Mouse (Mus musculus) cerebellum, postnatal 4 days (tissue): ENCODE measurements around the gene Pkp4.
"Not testable (repeated sequence)": the region's sequence is repeated elsewhere in the genome, so short reads cannot be mapped to it uniquely, and the experiment has no call there.

ENCODE experiments used
- DNase-seq, 2 experiments: peaks; one replicate each; pipeline ENCODE4 v3.0.0; 2022; ENCODE audit warnings: low spot score in 2 of 2, mixed read lengths in 1 of 2

The Pkp4 gene

GRCm38 (mm10) chr2:59339776-59340539 lies 179.3 kb downstream of the Pkp4 start:
- DNase-seq, result no peak

DNA sequence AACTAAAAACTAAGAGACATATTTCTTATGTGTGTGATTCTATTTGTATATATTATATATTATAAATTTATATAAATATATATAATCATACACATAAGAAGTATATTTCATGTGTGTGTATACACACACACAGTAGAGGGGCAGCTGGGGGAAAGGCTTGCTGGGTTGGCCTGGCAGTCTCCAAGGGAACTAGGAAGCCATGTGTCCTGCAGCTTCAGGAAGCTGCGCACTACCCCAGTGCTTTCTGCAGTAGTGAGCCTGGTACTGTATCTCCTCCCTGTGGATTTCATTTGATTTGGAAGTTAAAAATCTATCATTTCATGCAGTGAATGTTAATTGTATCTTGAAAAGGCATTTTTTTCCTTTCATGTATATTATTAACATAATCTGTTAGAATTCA lies 180.2 kb downstream of the Pkp4 start:
- DNase-seq, result no peak

DNA sequence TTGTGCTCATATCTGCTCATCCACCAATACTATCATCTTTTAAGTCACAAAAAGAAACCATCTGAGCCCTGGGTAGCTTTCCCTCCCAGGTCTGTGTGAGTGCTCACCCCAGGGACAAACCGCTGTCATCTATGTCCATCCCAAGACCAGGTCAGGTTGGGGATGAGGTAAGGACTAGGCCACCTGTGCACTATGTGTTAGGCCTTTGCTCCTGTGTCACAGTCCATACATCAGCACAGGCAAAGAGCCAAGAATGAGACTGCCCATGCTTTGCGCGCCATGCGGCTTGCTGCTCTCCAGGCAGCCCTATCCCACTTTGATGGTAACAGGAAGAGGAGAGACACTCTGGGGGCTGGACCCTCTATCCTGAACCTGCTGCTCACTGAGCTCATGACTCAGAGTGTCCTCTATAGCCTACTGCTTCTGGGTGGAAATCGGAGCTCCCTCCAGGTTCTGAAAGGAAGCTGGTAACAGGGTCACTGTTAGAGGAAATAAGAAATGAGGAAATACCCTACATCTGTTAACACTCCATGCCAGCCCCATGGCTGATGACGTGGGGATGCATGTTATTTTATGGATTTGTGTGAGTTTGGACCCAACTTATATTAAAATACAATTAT lies 182.1 kb downstream of the Pkp4 start:
- no peak for DNase-seq

- DNase-seq, result no peak
Measured at GRCm38 (mm10) chr2:59343834-59344233, 183.2 kb downstream of the Pkp4 start.

DNA sequence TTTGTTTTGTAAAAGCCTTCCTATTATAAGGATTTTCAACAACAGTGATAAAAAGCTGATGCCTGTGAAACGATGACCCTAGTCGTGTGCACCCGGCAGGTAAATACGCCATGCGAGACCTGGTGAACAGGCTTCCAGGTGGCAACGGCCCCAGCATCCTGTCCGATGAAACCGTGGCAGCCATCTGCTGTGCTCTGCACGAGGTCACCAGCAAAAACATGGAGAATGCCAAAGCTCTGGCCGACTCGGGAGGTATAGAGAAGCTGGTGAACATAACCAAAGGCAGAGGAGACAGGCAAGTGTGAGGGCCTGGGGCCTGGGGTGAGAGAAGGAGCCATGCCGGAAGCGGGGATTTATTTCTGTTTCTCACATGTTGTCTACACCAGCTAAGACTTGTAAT lies 184.0 kb downstream of the Pkp4 start:
- no peak for DNase-seq

GRCm38 (mm10) chr2:59345141-59345839 lies 184.6 kb downstream of the Pkp4 start:
- DNase-seq, result no peak

- no peak for DNase-seq
Measured at GRCm38 (mm10) chr2:59346443-59346842, 185.8 kb downstream of the Pkp4 start.

- no peak for DNase-seq
Measured at GRCm38 (mm10) chr2:59348585-59348984, 187.9 kb downstream of the Pkp4 start.

- no peak for DNase-seq
Measured at GRCm38 (mm10) chr2:59350094-59350493, 189.4 kb downstream of the Pkp4 start.

DNA sequence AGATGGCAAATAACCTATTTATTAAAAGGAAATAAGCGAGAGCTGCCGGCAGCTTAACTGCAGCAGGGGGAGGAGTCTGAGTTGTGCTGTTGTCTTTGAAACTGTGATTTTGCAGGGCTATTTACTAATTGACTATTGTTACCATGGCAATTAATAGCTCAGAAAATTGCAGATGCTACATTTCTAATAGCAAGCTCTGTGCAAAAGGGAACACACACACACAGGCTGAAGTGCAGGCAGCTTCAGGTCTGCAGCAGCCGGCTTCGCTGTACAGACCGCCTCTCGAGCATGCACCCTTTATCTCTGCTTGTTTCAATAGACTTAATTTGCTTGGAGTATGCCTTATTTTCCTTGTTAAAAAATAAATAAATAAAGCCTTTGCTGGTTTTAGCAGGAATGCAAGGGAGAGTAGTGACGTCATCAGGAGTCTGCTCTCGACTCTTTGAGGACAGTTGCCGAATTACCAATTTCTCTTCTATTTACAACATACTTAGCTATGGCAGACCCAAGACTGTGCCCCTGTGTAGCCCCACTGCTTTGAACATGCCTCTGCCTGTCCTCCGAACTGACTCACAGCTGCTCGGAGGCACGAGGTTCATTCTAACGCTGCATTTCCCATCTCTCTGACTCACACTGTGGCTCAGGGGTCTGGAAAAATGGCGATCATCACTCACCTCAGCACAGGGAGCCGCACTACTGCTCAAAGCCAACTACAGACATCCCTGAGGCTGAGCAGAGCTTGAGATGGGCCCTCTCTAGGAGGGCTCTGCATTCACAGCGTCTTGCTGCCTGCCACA lies 190.9 kb downstream of the Pkp4 start:
- DNase-seq, result no peak

DNA sequence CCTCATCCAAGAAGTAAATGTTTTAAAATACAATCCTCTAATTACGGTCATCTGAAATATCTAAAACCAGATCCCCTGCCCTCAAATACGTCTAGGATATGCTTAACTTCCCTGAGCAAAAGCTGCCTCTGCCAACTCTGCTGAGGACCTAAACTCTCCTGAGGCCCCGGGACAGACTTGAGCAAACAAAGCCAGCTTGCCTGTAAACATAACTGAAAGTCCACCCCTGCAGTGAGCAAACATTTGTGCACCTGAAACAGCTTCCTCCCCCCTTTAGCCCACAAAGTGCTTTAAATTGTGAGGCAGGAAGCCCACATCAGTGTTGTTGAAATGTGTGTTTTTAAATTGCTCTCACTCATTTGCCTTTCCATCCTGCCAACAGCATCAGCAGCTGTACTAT lies 193.2 kb downstream of the Pkp4 start:
- DNase-seq, result no peak

DNA sequence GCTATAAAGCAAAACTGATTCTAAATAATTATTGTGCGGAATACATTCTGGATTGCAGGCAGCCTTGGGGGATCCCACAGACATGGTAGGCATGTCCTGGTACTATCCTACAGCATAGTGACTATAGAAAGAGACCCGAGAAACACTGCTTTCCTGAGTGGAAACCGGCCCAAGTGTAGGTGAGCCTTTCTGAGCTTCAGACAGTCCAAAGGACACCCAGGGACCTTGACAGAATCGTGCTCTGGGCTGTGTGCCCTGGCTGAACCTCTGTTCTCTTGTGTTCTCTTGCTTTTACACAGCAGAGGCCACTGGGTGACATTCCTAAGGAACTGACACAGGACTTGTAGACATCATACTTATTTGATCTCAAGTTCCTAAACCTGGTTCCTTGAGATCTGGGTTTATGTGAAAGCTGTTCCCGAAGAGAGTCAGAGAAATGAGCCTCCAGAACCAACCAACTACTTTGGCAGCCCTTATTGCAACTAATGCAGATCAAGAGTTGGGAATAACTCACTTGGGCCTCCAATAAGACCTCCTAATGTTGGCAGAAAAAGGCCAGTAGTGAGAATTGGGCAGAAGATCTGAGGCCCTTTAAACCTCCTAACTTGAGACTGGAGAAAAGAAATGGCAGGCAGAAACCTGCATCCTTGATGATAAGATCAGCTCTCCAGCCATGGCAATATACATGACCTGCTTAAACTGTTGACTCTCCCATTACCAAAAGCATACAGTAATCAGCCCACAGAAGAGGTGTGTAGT lies 195.1 kb downstream of the Pkp4 start:
- DNase-seq, result no peak

DNA sequence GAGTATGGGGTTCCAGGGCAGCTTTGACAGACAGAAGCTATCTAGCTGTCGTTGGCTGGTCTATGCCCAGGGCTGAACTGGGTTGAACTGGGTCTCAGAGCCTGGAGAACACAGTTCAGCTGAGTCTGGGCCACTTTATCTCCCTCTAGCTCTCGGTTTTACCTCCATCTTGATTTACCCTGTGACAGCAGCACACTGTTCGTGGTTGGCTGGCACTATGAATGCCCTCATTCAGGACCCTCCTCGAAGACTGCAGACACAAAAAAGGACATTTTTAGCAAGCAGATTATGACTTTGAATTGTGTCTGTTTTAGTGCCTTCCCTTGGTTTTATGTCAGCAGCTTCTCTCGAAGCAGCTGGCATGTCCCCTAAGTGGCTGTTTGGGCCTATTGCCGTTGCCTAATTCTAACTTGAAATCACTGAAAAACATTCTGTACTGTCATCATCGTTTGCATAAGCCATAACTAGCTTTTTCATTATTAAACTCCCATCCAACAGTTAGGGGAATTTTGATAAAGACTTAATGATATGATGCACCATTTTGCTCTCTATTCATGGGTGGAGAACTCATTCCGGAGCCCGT lies 199.2 kb downstream of the Pkp4 start:
- DNase-seq, result no peak

DNA sequence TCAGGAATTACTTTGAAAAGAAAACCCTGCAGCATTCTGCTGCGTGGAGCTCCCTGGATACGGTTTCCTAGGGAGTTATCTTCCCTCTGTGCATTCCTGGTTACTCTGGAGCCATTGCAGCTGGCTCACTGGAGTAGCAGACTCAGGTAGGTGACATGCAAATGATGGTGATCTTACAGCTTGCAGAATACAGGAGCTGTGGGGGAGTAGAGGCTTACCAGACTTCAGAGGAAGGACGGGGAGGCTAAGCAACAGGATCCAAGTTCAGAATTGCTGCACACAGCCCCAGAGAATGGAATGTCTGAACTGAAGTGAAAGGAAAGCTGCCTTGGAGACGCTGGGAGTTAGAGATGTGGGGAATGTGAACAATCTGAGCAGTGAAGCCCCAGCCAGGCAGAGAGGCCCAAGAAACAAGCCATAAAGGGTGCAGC lies 200.7 kb downstream of the Pkp4 start:
- DNase-seq, result no peak

- no peak for DNase-seq
Measured at GRCm38 (mm10) chr2:59364156-59364842, 203.6 kb downstream of the Pkp4 start.

- DNase-seq, result no peak
Measured at GRCm38 (mm10) chr2:59367191-59367590, 206.5 kb downstream of the Pkp4 start.

- no peak for DNase-seq
Measured at GRCm38 (mm10) chr2:59373113-59373512, 212.5 kb downstream of the Pkp4 start.

DNA sequence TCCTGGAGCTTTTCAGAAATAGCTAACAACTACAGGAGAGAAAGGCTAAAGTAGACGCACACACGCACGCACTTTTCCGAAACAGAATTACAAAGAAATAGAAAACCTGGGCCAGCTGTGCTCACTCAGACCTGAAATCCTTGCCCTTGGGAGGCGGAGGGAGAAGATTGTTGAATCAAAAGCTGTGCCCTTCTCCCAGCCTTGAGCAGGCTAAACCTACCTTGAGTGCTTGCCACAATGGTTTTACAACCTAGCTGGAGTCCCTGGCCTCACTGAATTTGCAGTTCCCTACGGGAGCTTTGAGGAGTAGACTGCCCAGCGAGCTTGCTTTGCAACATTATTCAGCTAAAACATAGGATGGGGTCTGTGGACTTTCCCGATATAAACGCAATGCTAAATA lies 217.4 kb downstream of the Pkp4 start:
- DNase-seq, result no peak

- not testable (repeated sequence) for DNase-seq
Measured at GRCm38 (mm10) chr2:59378861-59379260, 218.2 kb downstream of the Pkp4 start.

DNA sequence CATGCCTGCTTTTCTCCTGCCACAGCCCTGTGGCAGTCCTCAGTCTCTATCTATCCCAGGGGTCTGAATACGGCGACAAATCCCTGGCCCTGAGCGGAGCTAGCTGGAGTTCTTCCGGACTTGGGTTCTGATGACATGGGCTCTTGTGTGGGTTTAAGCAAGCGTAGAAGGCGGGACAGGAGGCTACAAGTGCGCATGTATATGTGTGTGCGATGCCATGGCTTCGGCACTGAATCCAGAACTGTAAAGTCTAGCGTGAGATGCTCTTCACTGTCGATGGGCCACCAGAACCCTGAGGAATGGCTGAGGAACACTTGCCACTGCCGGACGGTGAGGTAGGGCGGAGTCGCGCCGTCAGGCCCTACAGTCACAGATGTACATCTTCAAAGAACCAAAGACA lies 222.6 kb downstream of the Pkp4 start:
- DNase-seq, result no peak
